Mouse (Mus musculus) heart, adult 2 months (tissue): ENCODE data around the gene Katnb1. TPM values are rescaled to one million over a fixed set of nuclear protein-coding genes. Genes with fewer than 3 reads are reported as not detected.

Source experiments
- DNase-seq, 2 experiments: peaks; one replicate each; pipeline ENCODE4 v3.0.0; 2021
- H3K27ac ChIP-seq: fragments of 200-600 bp; 2 replicates; pipeline ENCODE4 v1.8.1; 2022
- H3K27me3 ChIP-seq: fragments of 200-500 bp; 2 replicates; pipeline ENCODE4 v1.6.1; 2012; ENCODE audit warnings: mild to moderate bottlenecking, low read length, inconsistent platforms, mixed read lengths; ENCODE audit not compliant: control insufficient read depth, insufficient read depth
- H3K36me3 ChIP-seq: fragments of 200-500 bp; 2 replicates; pipeline ENCODE4 v1.6.1; 2012; ENCODE audit warnings: low read length, inconsistent platforms; ENCODE audit not compliant: control insufficient read depth, insufficient read depth
- H3K4me1 ChIP-seq: fragments of 200-500 bp; 2 replicates; pipeline ENCODE4 v1.6.1; 2011; ENCODE audit warnings: low read length; ENCODE audit not compliant: control insufficient read depth, insufficient read depth
- H3K4me3 ChIP-seq: fragments of 200-600 bp; 2 replicates; pipeline ENCODE4 v1.8.1; 2022
- H3K79me2 ChIP-seq: fragments of 200-500 bp; replicated peaks from 2 replicates; pipeline ENCODE4 v1.6.1; 2012; ENCODE audit warnings: mild to moderate bottlenecking, inconsistent platforms, low read length, moderate library complexity, mixed read lengths; ENCODE audit not compliant: control insufficient read depth, insufficient read depth
- H3K9ac ChIP-seq: fragments of 200-500 bp; 2 replicates; pipeline ENCODE4 v1.6.1; 2012; ENCODE audit warnings: low read depth, mild to moderate bottlenecking, control low read depth, inconsistent platforms, low read length, mixed read lengths
- CTCF ChIP-seq: fragments of 200-600 bp; IDR thresholded peaks from 2 replicates; pipeline ENCODE4 v1.8.1; 2022; ENCODE audit warnings: antibody characterized with exemption, mild to moderate bottlenecking, moderate library complexity
- EP300 ChIP-seq: fragments of 200-500 bp; IDR thresholded peaks from 2 replicates; pipeline ENCODE4 v1.6.1; 2011; ENCODE audit warnings: low read depth, low read length, control low read depth; ENCODE audit not compliant: insufficient read depth
- POLR2A ChIP-seq: fragments of 200-500 bp; IDR thresholded peaks from 2 replicates; pipeline ENCODE4 v1.6.1; 2011; ENCODE audit warnings: mild to moderate bottlenecking, low read depth, low read length, control low read depth; ENCODE audit not compliant: insufficient read depth
- WGBS: fragments of 180-500 bp; shearing (Covaris S2); methylation state at CpG from one replicate; pipeline ENCODE4 v1.1.7; 2018; 5-methylcytosine and 5-hydroxymethylcytosine counted together
- intact Hi-C: fragments of 180-260 bp; cut with DNase I; formaldehyde crosslinking; loops from one replicate; pipeline ENCODE4 v1.15.1; 2025
- polyA plus RNA-seq: library from polyadenylated mRNA; depleted of rRNA; stranded (reverse); fragments of >200 nt; gene quantifications from 2 replicates; pipeline ENCODE4 v1.2.3, GENCODE M21; 2012
- total RNA-seq, 2 experiments: library from RNA; stranded (reverse); gene quantifications; 2 replicates each; pipeline ENCODE4 v1.2.3; 2021

The Katnb1 gene
- total and polyA plus RNA-seq, 3 experiments: 4.5 to 9.1 (median 5.9) TPM

GRCm38 (mm10) chr8:95123455-95123854, 42.5 kb downstream of the Katnb1 start:
- Histone ChIP-seq H3K79me2 (peaks cover 4% of the 10 kb centered on the region; the same call in 1 of the 2 replicates), H3K4me1 (peaks cover 2% of the 10 kb centered on the region; the same call in 1 of the 2 replicates), H3K36me3 (peaks cover 4% of the 10 kb centered on the region), H3K4me3 (no peak overlapping the region), H3K27me3 (no peaks in the 10 kb centered on the region), H3K27ac (no peak overlapping the region), H3K9ac (no peak overlapping the region)
- intact Hi-C loops: no loop called here
- 91% methylated on average over 5 of the region's 5 CpGs for WGBS
- DNase-seq: no peak
- TF ChIP-seq CTCF: peak; percentile 60
- no peak for TF ChIP-seq POLR2A
- no peak for TF ChIP-seq EP300

DNA sequence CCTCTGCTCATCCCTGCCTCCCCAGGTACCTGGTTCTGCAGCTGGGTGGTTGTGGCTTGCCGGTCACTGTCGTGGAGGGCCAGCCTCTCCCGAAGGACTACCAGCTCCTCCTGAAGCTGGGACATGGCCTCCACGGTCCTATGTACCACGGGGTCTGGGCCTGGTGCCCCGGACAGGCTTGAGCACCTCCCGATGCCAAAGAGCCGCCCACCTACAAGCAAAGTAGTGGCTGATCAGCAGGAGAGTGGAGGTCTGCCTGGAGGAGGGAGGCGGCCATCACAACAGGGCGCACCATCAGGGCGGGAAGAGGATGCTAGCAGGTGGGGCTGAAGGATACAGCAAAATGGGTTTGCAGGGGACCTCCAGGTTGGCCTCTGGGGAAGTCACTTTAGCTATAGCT, 45.5 kb downstream of the Katnb1 start:
- Histone ChIP-seq H3K4me1 (peaks cover 8% of the 10 kb centered on the region), H3K27me3 (no peaks in the 10 kb centered on the region), H3K4me3 (no peak overlapping the region), H3K9ac (no peak overlapping the region), H3K27ac (no peak overlapping the region), H3K36me3 (peaks cover 6% of the 10 kb centered on the region), H3K79me2 (0 out of 2 replicates have a peak, but pooled peaks cover 4% of the 10 kb centered on the region)
- TF ChIP-seq POLR2A: no peak
- no peak for TF ChIP-seq EP300
- no peak for TF ChIP-seq CTCF
- WGBS: 96% methylated on average over 11 of the region's 11 CpGs
- DNase-seq: no peak
- intact Hi-C loops: no loop called here

DNA sequence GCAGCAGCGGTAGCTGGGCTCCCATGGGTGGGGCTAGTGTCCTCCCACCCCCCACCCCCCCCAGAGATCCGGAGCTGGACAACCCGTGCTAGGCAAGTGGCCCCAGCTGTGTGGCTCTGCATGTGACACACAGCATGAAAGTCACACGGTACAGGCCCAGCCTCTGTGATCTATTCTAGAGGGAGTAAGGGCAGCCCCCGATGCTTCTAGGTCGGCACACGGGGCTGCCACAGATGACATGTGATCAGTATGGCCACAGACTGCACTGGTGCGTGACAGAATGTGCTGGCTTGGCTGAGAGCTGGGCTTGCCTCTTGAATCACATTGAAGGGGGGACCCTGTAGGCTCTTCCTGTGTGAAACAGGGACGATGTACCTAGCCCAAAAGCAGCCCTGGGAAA, 46.7 kb downstream of the Katnb1 start:
- H3K36me3 ChIP-seq: peaks cover 7% of the 10 kb centered on the region
- peaks cover 14% of the 10 kb centered on the region for H3K4me1 ChIP-seq
- H3K27ac ChIP-seq: no peak overlapping the region
- intact Hi-C loops: no loop called here
- TF ChIP-seq POLR2A: no peak
- no peak for TF ChIP-seq EP300
- TF ChIP-seq CTCF: no peak
- 0 out of 2 replicates have a peak, but pooled peaks cover 4% of the 10 kb centered on the region for H3K79me2 ChIP-seq
- no peak for DNase-seq
- no peak overlapping the region for H3K9ac ChIP-seq
- WGBS: 50% methylated on average over 9 of the region's 9 CpGs
- no peaks in the 10 kb centered on the region for H3K27me3 ChIP-seq
- no peak overlapping the region for H3K4me3 ChIP-seq

- no peak overlapping the region for H3K9ac ChIP-seq
- intact Hi-C loops: no loop called here
- no peak overlapping the region for H3K4me3 ChIP-seq
- WGBS: 89% methylated on average over 11 of the region's 11 CpGs
- H3K36me3 ChIP-seq: peaks cover 3% of the 10 kb centered on the region
- no peaks in the 10 kb centered on the region for H3K27me3 ChIP-seq
- H3K4me1 ChIP-seq: peaks cover 16% of the 10 kb centered on the region
- H3K79me2 ChIP-seq: 0 out of 2 replicates have a peak, but pooled peaks cover 4% of the 10 kb centered on the region
- no peak for TF ChIP-seq POLR2A
- no peak for TF ChIP-seq EP300
- no peak for TF ChIP-seq CTCF
- no peak for DNase-seq
- H3K27ac ChIP-seq: no peak overlapping the region
Measured at GRCm38 (mm10) chr8:95128750-95129260, 47.8 kb downstream of the Katnb1 start.

DNA sequence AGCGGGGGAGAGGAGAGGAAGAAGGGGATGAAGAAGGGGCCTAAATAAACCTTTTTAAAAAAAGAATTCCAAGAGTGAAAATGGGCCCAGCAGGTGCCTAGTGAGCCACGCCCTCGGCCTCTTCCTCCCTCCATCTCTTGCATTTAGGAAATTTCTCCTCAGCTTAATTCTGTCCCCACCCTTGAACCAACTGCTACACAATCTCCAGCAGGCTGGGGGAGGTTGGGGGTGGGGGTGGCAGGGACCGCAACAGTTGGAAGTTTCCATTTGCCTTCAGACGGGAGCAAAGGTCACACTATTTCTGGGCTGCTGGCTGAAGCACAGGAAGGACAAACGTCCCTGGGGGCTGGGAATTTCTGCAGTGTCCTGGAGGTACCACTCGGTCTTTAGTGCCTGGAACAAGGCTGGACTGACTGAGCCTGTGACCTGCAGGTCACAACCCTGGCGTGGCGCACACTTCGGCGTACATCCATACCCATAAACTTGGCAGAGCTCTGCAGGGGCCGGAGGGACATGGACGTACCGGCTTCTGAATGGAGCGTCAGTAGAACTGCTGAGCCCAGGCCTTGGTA, 50.1 kb downstream of the Katnb1 start:
- H3K9ac ChIP-seq: no peak overlapping the region
- 34% methylated on average over 15 of the region's 15 CpGs for WGBS
- 0 out of 2 replicates have a peak, but pooled peaks cover 5% of the 10 kb centered on the region for H3K79me2 ChIP-seq
- peak; percentile 65 to 78 for DNase-seq
- TF ChIP-seq CTCF (no peak), POLR2A (no peak), EP300 (no peak)
- H3K27me3 ChIP-seq: no peaks in the 10 kb centered on the region
- H3K27ac ChIP-seq: peak overlapping the region; percentile 81
- intact Hi-C loops: loop anchor here (1.0 kb wide), 1 partner anchor 9 kb away; no protein-coding TSS in a partner anchor
- H3K4me3 ChIP-seq: peak overlapping the region; percentile 19; the same call in 1 of the 2 replicates
- H3K36me3 ChIP-seq: peaks cover 3% of the 10 kb centered on the region
- peaks cover 16% of the 10 kb centered on the region for H3K4me1 ChIP-seq

GRCm38 (mm10) chr8:95131983-95132382, 51.0 kb downstream of the Katnb1 start:
- Histone ChIP-seq H3K9ac (no peak overlapping the region), H3K4me3 (no peak overlapping the region; the same call in 1 of the 2 replicates), H3K27me3 (no peaks in the 10 kb centered on the region), H3K4me1 (peaks cover 18% of the 10 kb centered on the region), H3K27ac (peak overlapping the region; percentile 81), H3K36me3 (peaks cover 3% of the 10 kb centered on the region), H3K79me2 (peaks cover 3% of the 10 kb centered on the region; the same call in 1 of the 2 replicates)
- intact Hi-C loops: loop anchor here (1.0 kb wide), 1 partner anchor 8 kb away; no protein-coding TSS in a partner anchor
- no peak for DNase-seq
- 58% methylated on average over 5 of the region's 5 CpGs for WGBS
- TF ChIP-seq POLR2A: no peak
- TF ChIP-seq EP300: no peak
- TF ChIP-seq CTCF: no peak
